Mouse (Mus musculus) liver, adult 2 months (tissue): Measurements from ENCODE around the gene Clip1. TPM values are rescaled to one million over a fixed set of nuclear protein-coding genes. Genes with fewer than 3 reads are reported as not detected.

Experiments
- DNase-seq: peaks from one replicate; pipeline ENCODE4 v3.0.0-alpha.2; 2011; ENCODE audit warnings: low read depth, low spot score; ENCODE audit errors: extremely low read depth
- H3K27ac ChIP-seq: fragments of 200-500 bp; replicated peaks from 2 replicates; pipeline ENCODE4 v1.5.1; 2012; ENCODE audit warnings: low read depth, mild to moderate bottlenecking, control low read depth, inconsistent platforms, low read length; ENCODE audit not compliant: insufficient read depth
- H3K27me3 ChIP-seq: fragments of 200-500 bp; 2 replicates; pipeline ENCODE4 v1.6.1; 2012; ENCODE audit warnings: mild to moderate bottlenecking, moderate library complexity, low read length, inconsistent platforms; ENCODE audit not compliant: control insufficient read depth, insufficient read depth
- H3K36me3 ChIP-seq: fragments of 200-500 bp; 2 replicates; pipeline ENCODE4 v1.6.1; 2012; ENCODE audit warnings: low read length, inconsistent platforms; ENCODE audit not compliant: control insufficient read depth, insufficient read depth
- H3K4me1 ChIP-seq: fragments of 200-500 bp; 2 replicates; pipeline ENCODE4 v1.6.1; 2011; ENCODE audit warnings: low read length; ENCODE audit not compliant: control insufficient read depth, insufficient read depth
- H3K4me3 ChIP-seq: fragments of 200-500 bp; 2 replicates; pipeline ENCODE4 v1.5.1; 2011; ENCODE audit warnings: low read depth, mild to moderate bottlenecking, control low read depth, low read length, moderate library complexity; ENCODE audit not compliant: insufficient read depth
- H3K79me2 ChIP-seq: fragments of 200-500 bp; 2 replicates; pipeline ENCODE4 v1.6.1; 2012; ENCODE audit warnings: inconsistent platforms, mild to moderate bottlenecking, low read length, moderate library complexity; ENCODE audit not compliant: control insufficient read depth, insufficient read depth
- H3K9ac ChIP-seq: fragments of 200-500 bp; 2 replicates; pipeline ENCODE4 v1.6.1; 2012; ENCODE audit warnings: low read depth, mild to moderate bottlenecking, control low read depth, inconsistent platforms, low read length
- CTCF ChIP-seq: fragments of 200-500 bp; IDR thresholded peaks from 2 replicates; pipeline ENCODE4 v1.5.1; 2011; ENCODE audit warnings: low read depth, low read length, control low read depth
- POLR2A ChIP-seq: fragments of 200-500 bp; IDR thresholded peaks from 2 replicates; pipeline ENCODE4 v1.6.1; 2011; ENCODE audit warnings: low read length, control low read depth; ENCODE audit not compliant: insufficient read depth; ENCODE audit errors: extremely low read depth
- WGBS: fragments of 180-500 bp; shearing (Covaris S2); methylation state at CpG from one replicate; pipeline ENCODE4 v1.1.7; 2018; 5-methylcytosine and 5-hydroxymethylcytosine counted together
- polyA plus RNA-seq: library from polyadenylated mRNA; depleted of rRNA; stranded (reverse); fragments of >200 nt; gene quantifications from 2 replicates; pipeline ENCODE4 v1.2.3, GENCODE M21; 2012
- total RNA-seq: library from RNA; depleted of rRNA; stranded (reverse); fragments of >200 nt; gene quantifications from 2 replicates; pipeline ENCODE4 v1.2.3, GENCODE M21; 2014

Gene Clip1
- total and polyA plus RNA-seq, 2 experiments = 11.8 to 25.2 TPM

GRCm38 (mm10) chr5:123669991-123670799, 14.2 kb downstream of the Clip1 start:
- DNase-seq = peak; percentile 93
- TF ChIP-seq POLR2A (no peak), CTCF (no peak)
- Histone ChIP-seq H3K9ac (peak overlapping the region; percentile 65; the same call in 1 of the 2 replicates), H3K4me3 (peak overlapping the region; percentile 39; the same call in 1 of the 2 replicates), H3K79me2 (peaks cover 46% of the 10 kb centered on the region), H3K4me1 (peaks cover 33% of the 10 kb centered on the region), H3K27ac (peak overlapping the region; percentile 93), H3K36me3 (no peaks in the 10 kb centered on the region), H3K27me3 (no peaks in the 10 kb centered on the region)
- 36% methylated on average over 9 of the region's 9 CpGs for WGBS

GRCm38 (mm10) chr5:123667915-123668314, 16.5 kb downstream of the Clip1 start:
- Histone ChIP-seq H3K9ac (no peak overlapping the region), H3K4me3 (no peak overlapping the region), H3K27ac (no peak overlapping the region), H3K27me3 (no peaks in the 10 kb centered on the region), H3K79me2 (peaks cover 44% of the 10 kb centered on the region), H3K36me3 (no peaks in the 10 kb centered on the region), H3K4me1 (peaks cover 21% of the 10 kb centered on the region)
- 85% methylated on average over 12 of the region's 12 CpGs for WGBS
- no peak for DNase-seq
- no peak for TF ChIP-seq POLR2A
- no peak for TF ChIP-seq CTCF

DNA sequence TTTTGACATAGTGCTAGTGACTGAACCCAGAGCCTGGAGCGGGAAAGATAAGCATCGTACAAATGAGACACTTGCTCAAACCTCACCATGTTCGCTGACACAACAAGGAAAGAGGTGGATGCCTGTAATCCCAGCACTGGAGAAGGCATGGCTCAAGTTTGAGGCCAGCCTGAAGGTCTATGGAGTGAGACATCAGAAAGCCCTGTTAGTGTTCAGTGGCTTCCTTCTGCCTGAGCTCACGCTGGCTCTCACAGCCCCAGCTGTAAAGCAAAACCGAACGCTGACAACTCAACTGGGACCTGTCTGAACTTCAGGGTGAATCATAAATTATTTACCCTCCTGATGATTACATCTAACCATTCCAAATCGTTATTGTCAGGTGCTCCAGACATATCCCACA, 18.5 kb downstream of the Clip1 start:
- Histone ChIP-seq H3K36me3 (no peaks in the 10 kb centered on the region), H3K27ac (no peak overlapping the region), H3K9ac (no peak overlapping the region), H3K79me2 (peaks cover 47% of the 10 kb centered on the region), H3K27me3 (no peaks in the 10 kb centered on the region), H3K4me3 (no peak overlapping the region), H3K4me1 (peaks cover 22% of the 10 kb centered on the region)
- DNase-seq = no peak
- 91% methylated on average over 7 of the region's 7 CpGs for WGBS
- no peak for TF ChIP-seq POLR2A
- no peak for TF ChIP-seq CTCF

DNA sequence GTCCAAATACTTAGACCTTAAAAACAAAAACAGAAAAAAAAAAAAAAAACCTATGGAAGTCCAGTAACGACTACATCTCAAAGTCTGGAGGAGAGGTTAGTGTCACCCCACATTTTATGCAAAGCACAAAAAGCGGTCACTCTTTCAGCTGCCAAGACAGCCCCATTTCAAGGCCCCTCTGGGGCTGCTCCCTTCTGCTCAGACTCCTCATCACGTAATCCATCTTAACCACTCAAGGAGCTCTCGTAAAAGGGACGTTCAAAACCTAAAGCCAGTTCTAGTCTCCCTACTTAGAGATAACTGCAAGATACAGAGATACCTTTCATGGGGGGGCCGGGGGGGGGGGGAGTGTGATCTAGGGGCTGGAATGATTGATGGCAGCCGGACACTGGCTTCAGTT, 20.1 kb downstream of the Clip1 start:
- WGBS = 83% methylated on average over 7 of the region's 7 CpGs
- Histone ChIP-seq H3K36me3 (no peaks in the 10 kb centered on the region), H3K9ac (no peak overlapping the region), H3K4me1 (peaks cover 18% of the 10 kb centered on the region), H3K4me3 (no peak overlapping the region), H3K27ac (no peak overlapping the region), H3K27me3 (no peaks in the 10 kb centered on the region), H3K79me2 (peaks cover 58% of the 10 kb centered on the region)
- no peak for DNase-seq
- no peak for TF ChIP-seq POLR2A
- TF ChIP-seq CTCF = no peak

- H3K79me2 ChIP-seq = peaks cover 44% of the 10 kb centered on the region
- WGBS = under 1% methylated on average over 9 of the region's 9 CpGs
- DNase-seq = peak; percentile 69
- no peak for TF ChIP-seq CTCF
- no peak for TF ChIP-seq POLR2A
- H3K4me1 ChIP-seq = peaks cover 21% of the 10 kb centered on the region
- peak overlapping the region; percentile 27 for H3K9ac ChIP-seq
- H3K4me3 ChIP-seq = no peak overlapping the region
- H3K27ac ChIP-seq = peak overlapping the region; percentile 52
- H3K36me3 ChIP-seq = no peaks in the 10 kb centered on the region
- no peaks in the 10 kb centered on the region for H3K27me3 ChIP-seq
Observed at GRCm38 (mm10) chr5:123662059-123662458, 22.4 kb downstream of the Clip1 start.

- Histone ChIP-seq H3K79me2 (peaks cover 41% of the 10 kb centered on the region), H3K27ac (peak overlapping the region; percentile 52), H3K27me3 (no peaks in the 10 kb centered on the region), H3K36me3 (no peaks in the 10 kb centered on the region), H3K4me1 (peaks cover 18% of the 10 kb centered on the region), H3K9ac (no peak overlapping the region; the same call in 1 of the 2 replicates), H3K4me3 (no peak overlapping the region)
- TF ChIP-seq CTCF (no peak), POLR2A (no peak)
- DNase-seq = no peak
- 39% methylated on average over 3 of the region's 3 CpGs for WGBS
Observed at GRCm38 (mm10) chr5:123661602-123662001, 22.8 kb downstream of the Clip1 start.
